Mouse (Mus musculus): ENCODE measurements around the gene Treml2. TPM values are rescaled to one million over a fixed set of nuclear protein-coding genes. Genes with fewer than 3 reads are reported as not detected.
"Not testable (repeated sequence)": the region's sequence is repeated elsewhere in the genome, so short reads cannot be mapped to it uniquely, and the experiment has no call there.

The Treml2 gene
- polyA plus RNA-seq, 1 experiment from 2014 or later: 0.34 TPM

- Histone ChIP-seq H3K27ac (ENCODE audit: low read length) (no peak overlapping the region), H3K4me3 (ENCODE audit: low read length) (no peak overlapping the region), H3K27me3 (ENCODE audit: control insufficient read depth, insufficient read depth, low read depth, low read length) (no peaks in the 10 kb centered on the region), H3K36me3 (ENCODE audit: control insufficient read depth, insufficient read depth, low read length) (no peaks in the 10 kb centered on the region), H3K9ac (ENCODE audit: low read length) (no peak overlapping the region), H3K4me2 (ENCODE audit: low read depth, low read length) (no peak overlapping the region), H3K4me1 (replicated peaks; ENCODE audit: control insufficient read depth, insufficient read depth, low read length) (no peaks in the 10 kb centered on the region), H3K9me3 (ENCODE audit: control insufficient read depth, low read length) (no peaks in the 10 kb centered on the region)
- no peak for ATAC-seq (ENCODE audit: low read depth)
- WGBS: 72% methylated on average over 5 of the region's 5 CpGs
Measured at GRCm38 (mm10) chr17:48350681-48351193, 51.4 kb downstream of the Treml2 start.

- not testable (repeated sequence) for H3K27ac ChIP-seq (ENCODE audit: low read length); H3K9ac ChIP-seq (ENCODE audit: low read length); H3K4me3 ChIP-seq (ENCODE audit: low read length); ATAC-seq (ENCODE audit: low read depth); H3K36me3 ChIP-seq (ENCODE audit: control insufficient read depth, insufficient read depth, low read length); H3K9me3 ChIP-seq (ENCODE audit: control insufficient read depth, low read length); H3K4me1 ChIP-seq (replicated peaks; ENCODE audit: control insufficient read depth, insufficient read depth, low read length); H3K27me3 ChIP-seq (ENCODE audit: control insufficient read depth, insufficient read depth, low read depth, low read length); H3K4me2 ChIP-seq (ENCODE audit: low read depth, low read length)
- 76% methylated on average over 7 of the region's 7 CpGs for WGBS
Measured at GRCm38 (mm10) chr17:48352976-48353375, 53.7 kb downstream of the Treml2 start.

GRCm38 (mm10) chr17:48355822-48356221 lies 56.5 kb downstream of the Treml2 start:
- no peaks in the 10 kb centered on the region for H3K9me3 ChIP-seq (ENCODE audit: control insufficient read depth, low read length)
- H3K36me3 ChIP-seq (ENCODE audit: control insufficient read depth, insufficient read depth, low read length): no peaks in the 10 kb centered on the region
- H3K9ac ChIP-seq (ENCODE audit: low read length): no peak overlapping the region
- no peak overlapping the region for H3K27ac ChIP-seq (ENCODE audit: low read length)
- no peak overlapping the region for H3K4me3 ChIP-seq (ENCODE audit: low read length)
- no peaks in the 10 kb centered on the region for H3K27me3 ChIP-seq (ENCODE audit: control insufficient read depth, insufficient read depth, low read depth, low read length)
- H3K4me1 ChIP-seq (replicated peaks; ENCODE audit: control insufficient read depth, insufficient read depth, low read length): no peaks in the 10 kb centered on the region
- H3K4me2 ChIP-seq (ENCODE audit: low read depth, low read length): no peak overlapping the region
- whole genome bisulfite sequencing: 85% methylated on average over 3 of the region's 3 CpGs
- no peak for ATAC-seq (ENCODE audit: low read depth)

GRCm38 (mm10) chr17:48357892-48358291 lies 58.6 kb downstream of the Treml2 start:
- Histone ChIP-seq H3K27me3 (ENCODE audit: control insufficient read depth, insufficient read depth, low read depth, low read length) (no peaks in the 10 kb centered on the region), H3K27ac (ENCODE audit: low read length) (no peak overlapping the region), H3K4me3 (ENCODE audit: low read length) (no peak overlapping the region), H3K9me3 (ENCODE audit: control insufficient read depth, low read length) (no peaks in the 10 kb centered on the region), H3K36me3 (ENCODE audit: control insufficient read depth, insufficient read depth, low read length) (no peaks in the 10 kb centered on the region), H3K4me1 (replicated peaks; ENCODE audit: control insufficient read depth, insufficient read depth, low read length) (no peaks in the 10 kb centered on the region), H3K4me2 (ENCODE audit: low read depth, low read length) (no peak overlapping the region), H3K9ac (ENCODE audit: low read length) (no peak overlapping the region)
- no peak for ATAC-seq (ENCODE audit: low read depth)
- WGBS: 50% methylated on average over 2 of the region's 2 CpGs

- no peak within 1 kb of the TSS for H3K27ac ChIP-seq (ENCODE audit: low read length)
- ATAC-seq (ENCODE audit: low read depth): no peak
- WGBS: 71% methylated on average over 7 of the region's 7 CpGs
- no peaks in the 10 kb centered on the region for H3K9me3 ChIP-seq (ENCODE audit: control insufficient read depth, low read length)
- no peaks in the 10 kb centered on the region for H3K27me3 ChIP-seq (ENCODE audit: control insufficient read depth, insufficient read depth, low read depth, low read length)
- H3K4me1 ChIP-seq (replicated peaks; ENCODE audit: control insufficient read depth, insufficient read depth, low read length): no peaks in the 10 kb centered on the region
- no peak within 1 kb of the TSS for H3K4me2 ChIP-seq (ENCODE audit: low read depth, low read length)
- H3K4me3 ChIP-seq (ENCODE audit: low read length): no peak within 1 kb of the TSS
- no peak within 1 kb of the TSS for H3K9ac ChIP-seq (ENCODE audit: low read length)
- H3K36me3 ChIP-seq (ENCODE audit: control insufficient read depth, insufficient read depth, low read length): no peaks in the 10 kb centered on the region
Measured at GRCm38 (mm10) chr17:48359616-48360015, 60.3 kb downstream of the Treml2 start, which contains the start of gene Treml1. Gene Treml1 (plus strand): TSS chr17:48359916.

GRCm38 (mm10) chr17:48360462-48360861 lies 61.2 kb downstream of the Treml2 start:
- no peaks in the 10 kb centered on the region for H3K36me3 ChIP-seq (ENCODE audit: control insufficient read depth, insufficient read depth, low read length)
- H3K9ac ChIP-seq (ENCODE audit: low read length): no peak overlapping the region
- 38% methylated on average over 4 of the region's 4 CpGs for WGBS
- H3K27ac ChIP-seq (ENCODE audit: low read length): no peak overlapping the region
- H3K27me3 ChIP-seq (ENCODE audit: control insufficient read depth, insufficient read depth, low read depth, low read length): no peaks in the 10 kb centered on the region
- no peak for ATAC-seq (ENCODE audit: low read depth)
- H3K4me2 ChIP-seq (ENCODE audit: low read depth, low read length): no peak overlapping the region
- H3K4me1 ChIP-seq (replicated peaks; ENCODE audit: control insufficient read depth, insufficient read depth, low read length): no peaks in the 10 kb centered on the region
- H3K4me3 ChIP-seq (ENCODE audit: low read length): no peak overlapping the region
- H3K9me3 ChIP-seq (ENCODE audit: control insufficient read depth, low read length): no peaks in the 10 kb centered on the region

Other genes starting within 250 kb of the Treml2 start
- not detected in 2 replicates for gene 1700067P10Rik, start 210.2 kb upstream of the Treml2 start, polyA plus RNA-seq (2015; fragmentation: Nextera tagmentation; extraction: Ambion mirVana)
- not detected in 2 replicates for gene 9830107B12Rik, start 153.2 kb upstream of the Treml2 start, polyA plus RNA-seq (2015; fragmentation: Nextera tagmentation; extraction: Ambion mirVana)
- gene A530064D06Rik, start 132.2 kb upstream of the Treml2 start, polyA plus RNA-seq (2015; fragmentation: Nextera tagmentation; extraction: Ambion mirVana): 0.36 TPM in 1 of 2 replicates, not detected in the other
- 0.20 and 0.43 TPM in 2 replicates for gene Trem1, start 66.7 kb upstream of the Treml2 start, polyA plus RNA-seq (2015; fragmentation: Nextera tagmentation; extraction: Ambion mirVana)
- gene Trem3, start 51.7 kb upstream of the Treml2 start, polyA plus RNA-seq (2015; fragmentation: Nextera tagmentation; extraction: Ambion mirVana): 0.29 and 0.51 TPM in 2 replicates
- gene Treml4, start 35.2 kb upstream of the Treml2 start, polyA plus RNA-seq (2015; fragmentation: Nextera tagmentation; extraction: Ambion mirVana): 0.31 TPM in 2 replicates
- gene B430306N03Rik, start 16.6 kb downstream of the Treml2 start, polyA plus RNA-seq (2015; fragmentation: Nextera tagmentation; extraction: Ambion mirVana): 0.34 and 0.70 TPM in 2 replicates
- 4.5 and 5.6 TPM in 2 replicates for gene Trem2, start 46.9 kb downstream of the Treml2 start, polyA plus RNA-seq (2015; fragmentation: Nextera tagmentation; extraction: Ambion mirVana)
- gene Treml1, start 60.4 kb downstream of the Treml2 start, polyA plus RNA-seq (2015; fragmentation: Nextera tagmentation; extraction: Ambion mirVana): 2.3 and 2.6 TPM in 2 replicates
- 18.1 and 19.7 TPM in 2 replicates for gene Nfya, start 110.4 kb downstream of the Treml2 start, polyA plus RNA-seq (2015; fragmentation: Nextera tagmentation; extraction: Ambion mirVana)
- gene Oard1, start 110.5 kb downstream of the Treml2 start, polyA plus RNA-seq (2015; fragmentation: Nextera tagmentation; extraction: Ambion mirVana): 67.8 and 68.4 TPM in 2 replicates
- gene Apobec2, start 133.4 kb downstream of the Treml2 start, polyA plus RNA-seq (2015; fragmentation: Nextera tagmentation; extraction: Ambion mirVana): 9.9 and 10.5 TPM in 2 replicates
- gene Tspo2, start 152.0 kb downstream of the Treml2 start, polyA plus RNA-seq (2015; fragmentation: Nextera tagmentation; extraction: Ambion mirVana): 2.6 and 3.2 TPM in 2 replicates
- 2.7 and 3.6 TPM in 2 replicates for gene Unc5cl, start 155.4 kb downstream of the Treml2 start, polyA plus RNA-seq (2015; fragmentation: Nextera tagmentation; extraction: Ambion mirVana)